ENCODE assay signal across 9 mouse cellular contexts in genomic region chr4:139967475-139967891, GRCm38 (mm10). TPM values are rescaled to one million over a fixed set of nuclear protein-coding genes. Genes with fewer than 3 reads are reported as not detected.
DNase-seq lines count a peak whose midpoint lies in the region; ATAC-seq and TF ChIP-seq lines count a peak whose summit lies in the region.
"Had no signal": no experiment of that assay in that cellular context is flagged by ENCODE, and none has a peak within 500 bp of the region (broad histone marks: within the 10 kb centered on the region; RNA-seq: fewer than 3 reads in every experiment).

No protein-coding gene starts in this region.

- 0 out of 2 replicates have a peak overlapping the region, but pooled peaks have one; percentile 6 for H3K4me2 ChIP-seq in heart, postnatal 0 days (ENCODE audit: low read depth, low read length)

- 19% methylated on average over 10 of the region's 10 CpGs for WGBS in heart, postnatal 0 days

- H3K27me3 ChIP-seq in heart, postnatal 0 days (ENCODE audit: control insufficient read depth, insufficient read depth, low read length), result no peaks in the 10 kb centered on the region

- TF ChIP-seq CTCF in heart, postnatal 0 days (IDR thresholded peaks at IDR 0.05; ENCODE audit: low read depth), result no peak

- peak overlapping the region; percentile 1; the same call in 1 of the 2 replicates for H3K27ac ChIP-seq in heart, postnatal 0 days (ENCODE audit: low read depth)

- H3K9me3 ChIP-seq in heart, postnatal 0 days (replicated peaks; ENCODE audit: control insufficient read depth, low read length), result no peaks in the 10 kb centered on the region

- no peak overlapping the region for H3K9ac ChIP-seq in heart, postnatal 0 days (replicated peaks; ENCODE audit: low read depth, low read length)

- H3K4me1 ChIP-seq in heart, postnatal 0 days (ENCODE audit: control insufficient read depth, insufficient read depth), result no peaks in the 10 kb centered on the region; the same call in 1 of the 2 replicates

- peak; percentile 20 for DNase-seq in layer of hippocampus, adult 11-12 months (ENCODE audit: low spot score)
- DNase-seq in layer of hippocampus, postnatal 10 days (ENCODE audit: low spot score in 2 of 2), result no peak
- DNase-seq in adrenal gland, postnatal 36 days, result peak; percentile 44 to 64
- peak; percentile 18 for DNase-seq in heart, postnatal 0 days (ENCODE audit: low spot score)
- peak; percentile 75 to 86 for DNase-seq in kidney, postnatal 4 days
- peak; percentile 34 for DNase-seq in ovary, postnatal 14 days (ENCODE audit: low spot score)
- no peak for DNase-seq in thymus, postnatal 0 days (ENCODE audit: low spot score)

- ATAC-seq in heart, postnatal 0 days (ENCODE audit: insufficient read depth, low read depth), result peak; percentile 76
- ATAC-seq in erythroblast, adult 5-6 weeks (replicated peaks; ENCODE audit: low FRiP score, poor library complexity, severe bottlenecking), result no peak

- TF ChIP-seq EP300 in heart, postnatal 0 days (IDR thresholded peaks at IDR 0.05; ENCODE audit: low read depth), result no peak

- no peaks in the 10 kb centered on the region for H3K36me3 ChIP-seq in heart, postnatal 0 days (replicated peaks; ENCODE audit: control insufficient read depth, insufficient read depth, low read length)

- no peak overlapping the region for H3K4me3 ChIP-seq in heart, postnatal 0 days (ENCODE audit: low read depth, low read length)

RNA-seq across cellular contexts. Expression of gene Klhdc7a, which starts 0.3 kb away (rescaled TPM):
- total RNA-seq in layer of hippocampus, postnatal 10 days (2021), result 1 to 10 TPM; 1.1 to 1.4 TPM
- 10 to 100 TPM; 12.5 to 16.8 TPM for total RNA-seq in adrenal gland, postnatal 36 days (2021)
- total RNA-seq in heart, postnatal 0 days (2014; rRNA removed; ENCODE audit: low replicate concordance), result 0.08 and 0.54 TPM in 2 replicates
- polyA plus RNA-seq in heart, postnatal 0 days (2015; fragmentation: Nextera tagmentation; extraction: Ambion mirVana), result 0.05 and 0.07 TPM in 2 replicates
- total RNA-seq in erythroblast, adult 5-6 weeks (2015; ENCODE audit: low replicate concordance), result not detected in 2 replicates
- not detected in 2 replicates for total RNA-seq in erythroblast, adult 5-6 weeks (2017; ENCODE audit: low replicate concordance)
- 1.9 and 2.6 TPM in 2 replicates for polyA plus RNA-seq in thymus, postnatal 0 days (2015; fragmentation: Nextera tagmentation; extraction: Ambion mirVana)
- total RNA-seq: neutrophil, adult 5-6 weeks had no signal

Comparison
In these comparisons a context has a peak if more than half of its experiments do, and no peak if none do; other contexts are left out.
1. DNase-seq: peak in layer of hippocampus, adult 11-12 months (single experiment), adrenal gland, postnatal 36 days (2 of 2), heart, postnatal 0 days (single experiment), kidney, postnatal 4 days (2 of 2) and ovary, postnatal 14 days (single experiment); none in layer of hippocampus, postnatal 10 days (0 of 2) and thymus, postnatal 0 days (single experiment).